Mouse (Mus musculus): ENCODE measurements around the gene Vav1. TPM values are rescaled to one million over a fixed set of nuclear protein-coding genes. Genes with fewer than 3 reads are reported as not detected.
"Not testable (repeated sequence)": the region's sequence is repeated elsewhere in the genome, so short reads cannot be mapped to it uniquely, and the experiment has no call there.

Vav1 gene
- polyA plus RNA-seq, 1 experiment from 2014 or later, result 2.3 TPM

DNA sequence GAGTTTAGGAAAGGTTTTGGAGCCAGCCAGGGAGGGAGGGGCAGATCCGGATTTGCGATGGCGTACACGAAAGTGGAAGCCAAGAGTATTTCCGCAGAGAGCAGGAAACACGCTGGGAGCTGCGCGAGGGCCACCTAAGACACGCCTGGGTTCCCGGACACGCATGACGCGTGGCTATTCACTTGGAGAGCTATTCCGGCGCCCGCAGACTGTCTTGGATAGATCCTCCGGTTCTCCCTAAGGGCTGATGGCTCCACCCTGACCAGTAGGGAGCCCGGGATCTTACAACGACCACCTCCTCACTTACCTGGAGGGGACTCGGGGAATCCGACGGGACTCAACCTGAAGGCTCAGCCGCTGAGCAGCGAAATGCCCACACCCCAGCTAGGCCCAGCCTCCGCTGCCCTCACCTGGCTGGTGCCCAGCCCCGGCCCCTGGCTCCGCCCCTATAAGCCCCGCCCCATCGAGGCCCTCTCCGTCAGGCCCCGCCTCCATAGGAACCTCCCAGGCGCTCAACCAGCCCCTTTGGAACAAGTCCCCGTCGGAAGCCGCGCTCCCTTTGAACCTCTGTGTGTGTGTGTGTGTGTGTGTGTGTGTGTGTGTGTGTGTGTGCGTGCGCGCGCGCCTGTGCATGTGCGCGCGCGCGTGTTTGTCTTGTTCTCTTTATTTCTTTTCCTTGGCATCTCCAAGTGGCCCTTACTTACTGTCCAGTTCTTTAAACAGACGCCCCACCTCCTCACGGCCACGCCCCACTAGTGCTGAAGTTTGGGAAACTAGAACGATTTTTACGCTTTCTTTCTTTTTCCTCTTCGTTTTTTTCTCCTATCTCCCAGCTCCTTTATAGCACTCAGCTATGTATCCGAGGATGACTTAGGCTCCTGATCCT, 3.5 kb upstream of the Vav1 start:
- peaks cover 29% of the 10 kb centered on the region for H3K27me3 ChIP-seq (ENCODE audit: control insufficient read depth, insufficient read depth, low read length)
- WGBS, result 1% methylated on average over 46 of the region's 53 CpGs

DNA sequence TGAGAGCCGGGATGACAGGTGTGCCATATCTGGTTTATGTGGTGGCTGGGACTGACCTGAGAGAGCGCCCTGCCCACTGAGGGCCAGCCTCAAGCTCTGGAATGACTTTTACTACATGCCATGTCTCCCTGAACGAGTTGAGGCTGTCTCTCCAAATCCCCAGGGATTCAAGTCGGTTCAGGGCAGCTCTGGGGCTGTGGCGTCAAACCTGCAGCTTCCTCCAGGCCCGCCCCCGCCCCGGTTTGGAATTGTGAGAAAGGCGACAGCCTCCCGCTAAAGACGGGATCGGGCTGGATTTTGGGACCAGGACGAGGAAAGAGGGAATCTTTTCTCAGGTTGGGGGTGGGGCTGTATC, 2.9 kb upstream of the Vav1 start:
- WGBS, result 4% methylated on average over 13 of the region's 13 CpGs
- ATAC-seq (ENCODE audit: low FRiP score) (peak; percentile 28; the same call in 1 of the 2 replicates), DNase-seq (ENCODE audit: low spot score, missing footprints) (no peak)
- Histone ChIP-seq H3K36me3 (ENCODE audit: control insufficient read depth, insufficient read depth, low read length) (no peaks in the 10 kb centered on the region), H3K4me3 (ENCODE audit: low read depth, low read length) (peak overlapping the region; percentile 33), H3K27me3 (ENCODE audit: control insufficient read depth, insufficient read depth, low read length) (peaks cover 29% of the 10 kb centered on the region), H3K9ac (ENCODE audit: low read length) (no peak overlapping the region), H3K9me3 (ENCODE audit: control insufficient read depth, low read length) (no peaks in the 10 kb centered on the region), H3K27ac (ENCODE audit: low read depth, low read length) (no peak overlapping the region), H3K4me2 (peak overlapping the region; percentile 53), H3K4me1 (ENCODE audit: control insufficient read depth, insufficient read depth, low read length) (peaks cover 14% of the 10 kb centered on the region)

More for the DNA sequence above, 3.5 kb upstream of the Vav1 start:
- peak; percentile 76 for ATAC-seq (ENCODE audit: low FRiP score)
- Histone ChIP-seq H3K9ac (ENCODE audit: low read length) (no peak overlapping the region), H3K4me1 (ENCODE audit: control insufficient read depth, insufficient read depth, low read length) (peaks cover 14% of the 10 kb centered on the region), H3K4me2 (peak overlapping the region; percentile 53), H3K36me3 (ENCODE audit: control insufficient read depth, insufficient read depth, low read length) (no peaks in the 10 kb centered on the region), H3K9me3 (ENCODE audit: control insufficient read depth, low read length) (no peaks in the 10 kb centered on the region), H3K27ac (ENCODE audit: low read depth, low read length) (no peak overlapping the region), H3K4me3 (ENCODE audit: low read depth, low read length) (peak overlapping the region; percentile 33)
- peak; percentile 92 for DNase-seq (ENCODE audit: low spot score, missing footprints)

DNA sequence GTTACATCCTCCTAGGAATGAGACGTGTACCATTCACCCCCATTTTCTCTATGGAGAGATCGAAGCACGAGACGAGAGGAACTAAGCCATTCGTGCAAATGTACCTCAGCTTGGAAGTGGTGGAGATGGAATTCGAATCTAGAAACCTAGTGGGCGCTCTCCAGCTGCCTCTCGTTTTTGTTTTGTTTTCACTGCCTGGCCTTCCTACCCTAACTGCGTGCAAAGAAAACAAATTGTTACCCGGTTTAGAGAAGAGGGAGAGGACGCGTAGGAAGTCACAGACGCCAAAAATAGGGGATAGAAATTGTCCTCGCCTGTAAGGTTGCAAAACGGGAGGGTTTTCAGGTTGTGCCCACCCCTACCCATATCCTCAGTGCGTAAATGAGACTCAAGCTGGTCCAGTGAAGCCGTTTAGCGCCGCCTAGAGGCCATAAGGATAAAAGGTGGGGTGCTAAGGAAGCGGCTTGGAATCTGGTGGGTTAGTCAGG, 2.2 kb upstream of the Vav1 start:
- Histone ChIP-seq H3K4me3 (ENCODE audit: low read depth, low read length) (peak overlapping the region; percentile 33), H3K36me3 (ENCODE audit: control insufficient read depth, insufficient read depth, low read length) (no peaks in the 10 kb centered on the region), H3K4me2 (peak overlapping the region; percentile 53), H3K27ac (ENCODE audit: low read depth, low read length) (no peak overlapping the region), H3K27me3 (ENCODE audit: control insufficient read depth, insufficient read depth, low read length) (peaks cover 29% of the 10 kb centered on the region), H3K9me3 (ENCODE audit: control insufficient read depth, low read length) (no peaks in the 10 kb centered on the region), H3K9ac (ENCODE audit: low read length) (peak overlapping the region; percentile 40), H3K4me1 (ENCODE audit: control insufficient read depth, insufficient read depth, low read length) (peaks cover 14% of the 10 kb centered on the region)
- DNase-seq (ENCODE audit: low spot score, missing footprints) (peak; percentile 96), ATAC-seq (ENCODE audit: low FRiP score) (peak; percentile 75)
- WGBS, result under 1% methylated on average over 20 of the region's 20 CpGs

DNA sequence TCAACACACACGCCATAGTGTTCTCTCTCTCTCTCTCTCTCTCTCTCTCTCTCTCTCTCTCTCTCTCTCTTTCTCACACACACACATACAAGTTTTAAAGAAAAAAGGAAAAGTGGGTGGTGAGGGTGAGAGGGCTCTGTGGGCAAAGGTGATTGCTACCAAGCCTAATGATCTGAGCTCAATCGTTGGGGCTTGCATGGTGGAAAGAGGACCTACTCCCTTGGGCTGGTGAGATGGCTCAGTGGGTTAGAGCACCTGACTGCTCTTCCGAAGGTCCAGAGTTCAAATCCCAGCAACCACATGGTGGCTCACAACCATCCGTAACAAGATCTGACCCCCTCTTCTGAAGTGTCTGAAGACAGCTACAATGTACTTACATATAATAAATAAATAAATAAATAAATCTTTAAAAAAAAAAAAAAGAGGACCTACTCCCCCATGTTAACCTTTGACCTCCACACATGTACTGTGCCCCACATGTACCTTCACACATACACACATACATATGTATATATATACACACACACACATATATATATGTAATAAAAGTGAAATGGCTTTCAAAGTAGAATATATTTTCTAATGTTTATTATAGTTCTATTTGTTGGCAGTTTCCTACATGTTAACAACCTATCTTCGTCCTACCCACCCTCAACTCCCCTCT, 1.2 kb upstream of the Vav1 start:
- not testable (repeated sequence) for DNase-seq (ENCODE audit: low spot score, missing footprints); ATAC-seq (ENCODE audit: low FRiP score); H3K27ac ChIP-seq (ENCODE audit: low read depth, low read length); H3K36me3 ChIP-seq (ENCODE audit: control insufficient read depth, insufficient read depth, low read length); H3K9ac ChIP-seq (ENCODE audit: low read length); H3K9me3 ChIP-seq (ENCODE audit: control insufficient read depth, low read length); H3K4me2 ChIP-seq; H3K4me3 ChIP-seq (ENCODE audit: low read depth, low read length)
- peaks cover 29% of the 10 kb centered on the region for H3K27me3 ChIP-seq (ENCODE audit: control insufficient read depth, insufficient read depth, low read length)
- WGBS, result 83% methylated on average over 4 of the region's 5 CpGs
- H3K4me1 ChIP-seq (ENCODE audit: control insufficient read depth, insufficient read depth, low read length), result peaks cover 14% of the 10 kb centered on the region

DNA sequence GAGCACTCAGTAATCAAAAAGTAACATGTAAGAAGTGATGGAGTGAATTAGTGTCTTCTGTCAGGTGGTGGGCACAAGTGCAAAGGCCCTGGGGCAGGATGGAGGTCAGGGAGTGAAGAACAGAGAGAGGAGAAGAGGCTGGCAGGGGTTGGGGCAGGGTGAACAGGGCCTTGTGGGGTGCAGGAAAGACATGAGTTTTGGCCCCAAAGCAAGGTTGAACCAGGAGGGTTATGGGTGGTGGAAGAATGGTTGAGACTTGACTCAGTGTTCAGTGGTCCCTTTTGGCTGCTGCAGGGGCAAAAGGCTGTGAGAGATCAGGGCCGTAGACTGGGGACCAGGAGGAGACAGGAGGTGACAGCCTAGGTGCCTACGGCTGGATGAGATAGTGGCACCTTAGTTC, 363 bp upstream of the Vav1 start:
- no peak overlapping the region for H3K27ac ChIP-seq (ENCODE audit: low read depth, low read length)
- WGBS, result 96% methylated on average over 2 of the region's 2 CpGs

DNA sequence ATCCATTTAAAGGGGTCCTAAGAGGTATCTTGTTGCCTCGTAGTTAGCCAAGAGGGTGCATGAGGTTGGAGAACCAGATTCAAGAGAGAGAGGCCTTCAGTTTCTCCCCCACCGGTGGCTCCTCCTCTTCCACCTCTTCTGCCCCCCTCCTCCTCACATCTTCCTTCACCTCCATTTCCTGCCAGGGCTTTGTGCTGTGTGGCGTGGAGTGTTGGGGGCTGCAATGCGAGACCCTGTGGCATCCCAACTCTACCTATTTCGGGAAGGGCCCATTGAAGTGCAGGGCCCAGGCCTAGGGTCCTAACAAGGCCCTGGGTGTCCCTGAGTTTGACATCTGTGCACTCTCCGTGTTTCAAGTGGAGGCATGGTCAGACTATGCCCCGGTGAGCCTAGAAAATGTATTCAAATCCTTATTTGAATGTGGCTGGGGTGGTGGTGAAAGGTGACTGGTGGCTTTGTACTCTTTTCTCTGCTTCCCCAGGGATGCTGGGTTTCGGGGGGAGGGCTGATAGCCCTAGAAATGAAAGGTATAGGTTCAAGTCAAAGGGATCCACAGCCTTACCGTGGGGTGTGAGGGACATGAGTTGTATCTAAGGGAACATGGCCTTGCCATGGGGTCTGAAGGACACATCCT, 808 bp downstream of the Vav1 start:
- H3K9ac ChIP-seq (ENCODE audit: low read length), result no peak overlapping the region
- ATAC-seq (ENCODE audit: low FRiP score), result no peak
- peaks cover 18% of the 10 kb centered on the region for H3K27me3 ChIP-seq (ENCODE audit: control insufficient read depth, insufficient read depth, low read length)
- no peak for DNase-seq (ENCODE audit: low spot score, missing footprints)
- WGBS, result 55% methylated on average over 9 of the region's 9 CpGs
- no peak overlapping the region for H3K27ac ChIP-seq (ENCODE audit: low read depth, low read length)
- no peaks in the 10 kb centered on the region for H3K9me3 ChIP-seq (ENCODE audit: control insufficient read depth, low read length)
- no peak overlapping the region for H3K4me3 ChIP-seq (ENCODE audit: low read depth, low read length)
- no peak overlapping the region for H3K4me2 ChIP-seq
- H3K4me1 ChIP-seq (ENCODE audit: control insufficient read depth, insufficient read depth, low read length), result peaks cover 14% of the 10 kb centered on the region
- no peaks in the 10 kb centered on the region for H3K36me3 ChIP-seq (ENCODE audit: control insufficient read depth, insufficient read depth, low read length)

More for the DNA sequence above, 363 bp upstream of the Vav1 start:
- Histone ChIP-seq H3K4me2 (no peak overlapping the region), H3K27me3 (ENCODE audit: control insufficient read depth, insufficient read depth, low read length) (peaks cover 29% of the 10 kb centered on the region), H3K9ac (ENCODE audit: low read length) (no peak overlapping the region), H3K4me1 (ENCODE audit: control insufficient read depth, insufficient read depth, low read length) (peaks cover 14% of the 10 kb centered on the region), H3K9me3 (ENCODE audit: control insufficient read depth, low read length) (no peaks in the 10 kb centered on the region), H3K36me3 (ENCODE audit: control insufficient read depth, insufficient read depth, low read length) (no peaks in the 10 kb centered on the region), H3K4me3 (ENCODE audit: low read depth, low read length) (no peak overlapping the region)
- no peak for ATAC-seq (ENCODE audit: low FRiP score)
- peak; percentile 61 for DNase-seq (ENCODE audit: low spot score, missing footprints)

DNA sequence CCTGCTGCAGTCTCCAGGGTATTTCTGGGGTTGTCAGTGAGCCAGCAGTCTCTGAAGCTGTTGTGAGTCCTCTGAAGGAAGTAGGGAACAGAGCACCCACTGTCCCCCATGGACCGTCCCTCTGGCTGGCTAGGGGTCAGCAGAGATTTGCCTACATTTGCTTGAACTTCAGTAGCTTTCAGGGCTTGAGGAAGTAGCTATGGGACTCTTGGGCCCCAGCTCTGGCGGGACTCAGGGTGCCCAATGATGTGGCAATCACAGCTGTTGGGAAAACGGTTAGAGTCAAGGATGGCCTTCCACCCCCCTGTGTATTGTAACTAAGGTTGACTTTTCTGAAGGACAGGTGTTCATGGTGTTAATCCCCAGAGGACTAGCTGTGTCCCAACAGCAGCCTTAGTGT, 1.5 kb downstream of the Vav1 start:
- no peak overlapping the region for H3K4me3 ChIP-seq (ENCODE audit: low read depth, low read length)
- H3K27me3 ChIP-seq (ENCODE audit: control insufficient read depth, insufficient read depth, low read length), result peaks cover 11% of the 10 kb centered on the region
- DNase-seq (ENCODE audit: low spot score, missing footprints) (no peak), ATAC-seq (ENCODE audit: low FRiP score) (no peak)
- H3K9ac ChIP-seq (ENCODE audit: low read length), result no peak overlapping the region
- no peak overlapping the region for H3K4me2 ChIP-seq
- no peaks in the 10 kb centered on the region for H3K9me3 ChIP-seq (ENCODE audit: control insufficient read depth, low read length)
- 73% methylated on average over 3 of the region's 3 CpGs for WGBS
- H3K27ac ChIP-seq (ENCODE audit: low read depth, low read length), result no peak overlapping the region
- H3K4me1 ChIP-seq (ENCODE audit: control insufficient read depth, insufficient read depth, low read length), result peaks cover 10% of the 10 kb centered on the region; the same call in 1 of the 2 replicates
- no peaks in the 10 kb centered on the region for H3K36me3 ChIP-seq (ENCODE audit: control insufficient read depth, insufficient read depth, low read length)

DNA sequence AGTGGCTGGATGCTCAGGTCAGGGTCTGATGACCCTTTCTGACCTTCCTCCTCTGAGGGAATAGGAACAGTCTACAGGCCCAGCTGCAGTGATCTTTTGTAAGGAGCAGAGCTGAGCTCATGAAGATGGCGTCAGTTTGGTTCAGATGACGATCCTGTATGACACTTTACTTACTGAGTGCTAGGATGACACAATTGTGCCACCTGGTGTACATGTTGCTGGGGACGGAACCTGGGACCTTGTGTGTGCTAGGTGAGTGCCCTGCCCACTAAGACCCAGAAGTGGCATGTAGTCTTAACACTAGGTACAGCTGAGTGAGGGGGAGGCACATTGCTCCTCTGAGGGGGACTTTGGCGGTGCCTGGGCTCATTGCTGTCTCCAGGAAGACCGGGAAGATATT, 5.0 kb downstream of the Vav1 start:
- Histone ChIP-seq H3K4me3 (ENCODE audit: low read depth, low read length) (no peak overlapping the region), H3K27ac (ENCODE audit: low read depth, low read length) (no peak overlapping the region), H3K4me2 (no peak overlapping the region), H3K36me3 (ENCODE audit: control insufficient read depth, insufficient read depth, low read length) (no peaks in the 10 kb centered on the region), H3K9ac (ENCODE audit: low read length) (no peak overlapping the region), H3K4me1 (ENCODE audit: control insufficient read depth, insufficient read depth, low read length) (no peaks in the 10 kb centered on the region), H3K9me3 (ENCODE audit: control insufficient read depth, low read length) (no peaks in the 10 kb centered on the region), H3K27me3 (ENCODE audit: control insufficient read depth, insufficient read depth, low read length) (no peaks in the 10 kb centered on the region)
- ATAC-seq (ENCODE audit: low FRiP score) (no peak), DNase-seq (ENCODE audit: low spot score, missing footprints) (no peak)
- WGBS, result 82% methylated on average over 5 of the region's 5 CpGs

DNA sequence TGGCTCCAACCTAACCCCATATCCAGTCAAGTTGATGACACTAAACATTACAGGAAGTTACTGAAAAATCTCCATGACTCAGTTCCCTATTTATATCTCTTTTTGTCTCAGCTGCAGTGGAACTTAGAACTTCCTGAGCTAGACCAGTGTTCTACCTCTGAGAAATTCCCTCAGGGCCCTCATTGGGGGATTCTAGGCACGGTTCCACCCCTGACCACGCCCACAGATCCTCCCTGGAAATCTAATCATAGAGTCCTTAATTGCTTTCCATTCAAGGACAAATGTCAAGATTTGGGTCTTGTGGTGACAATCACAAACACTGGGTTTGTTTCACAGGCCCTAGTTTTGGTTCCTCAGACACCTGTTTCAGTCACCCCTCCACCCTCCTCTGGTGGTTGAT, 6.2 kb downstream of the Vav1 start:
- ATAC-seq (ENCODE audit: low FRiP score), result no peak
- Histone ChIP-seq H3K4me3 (ENCODE audit: low read depth, low read length) (no peak overlapping the region), H3K9ac (ENCODE audit: low read length) (no peak overlapping the region), H3K4me2 (no peak overlapping the region), H3K4me1 (ENCODE audit: control insufficient read depth, insufficient read depth, low read length) (no peaks in the 10 kb centered on the region), H3K27ac (ENCODE audit: low read depth, low read length) (no peak overlapping the region), H3K9me3 (ENCODE audit: control insufficient read depth, low read length) (no peaks in the 10 kb centered on the region), H3K27me3 (ENCODE audit: control insufficient read depth, insufficient read depth, low read length) (no peaks in the 10 kb centered on the region), H3K36me3 (ENCODE audit: control insufficient read depth, insufficient read depth, low read length) (no peaks in the 10 kb centered on the region)
- DNase-seq (ENCODE audit: low spot score, missing footprints), result no peak
- 82% methylated on average over 2 of the region's 2 CpGs for WGBS

All from midbrain, embryonic 11.5 days (tissue).